Mouse (Mus musculus) lung, embryonic 14.5 days (tissue): ENCODE measurements at regions not wholly inside any gene's neighbourhood (a gene's known extent, or its start where the extent isn't known, plus 50 kb on each side); places are given as distances from the start of the nearest gene placed in this dataset.
"Not testable (repeated sequence)": the region's sequence is repeated elsewhere in the genome, so short reads cannot be mapped to it uniquely, and the experiment has no call there.

ENCODE experiments used
- ATAC-seq: fragments of 200-750 bp; cut with Nextera tagmentation; 2 replicates; pipeline ENCODE4 v1.8.0; 2017; ENCODE audit warnings: mild to moderate bottlenecking, moderate TSS enrichment, moderate library complexity; ENCODE audit not compliant: insufficient read depth
- DNase-seq: peaks from one replicate; pipeline ENCODE4 v3.0.0-alpha.2; 2015
- H3K27ac ChIP-seq: fragments of 300-500 bp; sonication (generic); 2 replicates; pipeline ENCODE4 v1.5.1; 2014; ENCODE audit warnings: low read depth, mild to moderate bottlenecking, moderate library complexity
- H3K27me3 ChIP-seq: fragments of 300-500 bp; sonication (generic); 2 replicates; pipeline ENCODE4 v1.6.1; 2014; ENCODE audit warnings: low read length, control low read depth; ENCODE audit not compliant: insufficient read depth
- H3K36me3 ChIP-seq: fragments of 300-500 bp; sonication (generic); 2 replicates; pipeline ENCODE4 v1.6.1; 2014; ENCODE audit warnings: control low read depth; ENCODE audit not compliant: insufficient read depth
- H3K4me1 ChIP-seq: fragments of 300-500 bp; sonication (generic); 2 replicates; pipeline ENCODE4 v1.6.1; 2014; ENCODE audit warnings: antibody characterized with exemption, control low read depth; ENCODE audit not compliant: insufficient read depth
- H3K4me2 ChIP-seq: fragments of 300-500 bp; sonication (generic); 2 replicates; pipeline ENCODE4 v1.6.1; 2014; ENCODE audit warnings: mild to moderate bottlenecking
- H3K4me3 ChIP-seq: fragments of 300-500 bp; sonication (generic); 2 replicates; pipeline ENCODE4 v1.5.1; 2014; ENCODE audit warnings: low read depth, low read length
- H3K9ac ChIP-seq: fragments of 300-500 bp; sonication (generic); 2 replicates; pipeline ENCODE4 v1.6.1; 2014
- H3K9me3 ChIP-seq: fragments of 300-500 bp; sonication (generic); 2 replicates; pipeline ENCODE4 v1.6.1; 2016; ENCODE audit warnings: low read depth, low read length, control low read depth
- CTCF ChIP-seq: IDR thresholded peaks from 2 replicates; pipeline ENCODE4 v1.5.1; 2016; ENCODE audit warnings: antibody characterized with exemption, low read depth
- WGBS: fragments of 180-500 bp; shearing (Covaris S2); extraction: QIAGEN DNeasy Blood & Tissue Kit; methylation state at CpG from one replicate; pipeline ENCODE4 v1.1.7; 2014; 5-methylcytosine and 5-hydroxymethylcytosine counted together

- no peaks in the 10 kb centered on the region for H3K9me3 ChIP-seq
- no peak overlapping the region for H3K4me3 ChIP-seq
- H3K9ac ChIP-seq, result no peak overlapping the region
- ATAC-seq (no peak), DNase-seq (no peak)
- H3K27me3 ChIP-seq, result no peaks in the 10 kb centered on the region
- WGBS, result 36% methylated on average over 3 of the region's 3 CpGs
- no peak overlapping the region for H3K27ac ChIP-seq
- H3K36me3 ChIP-seq, result no peaks in the 10 kb centered on the region
- no peak for TF ChIP-seq CTCF
- no peak overlapping the region for H3K4me2 ChIP-seq
- no peaks in the 10 kb centered on the region for H3K4me1 ChIP-seq
These were observed 187.6 kb downstream of the Basp1 start for GRCm38 (mm10) chr15:25225936-25226335.

DNA sequence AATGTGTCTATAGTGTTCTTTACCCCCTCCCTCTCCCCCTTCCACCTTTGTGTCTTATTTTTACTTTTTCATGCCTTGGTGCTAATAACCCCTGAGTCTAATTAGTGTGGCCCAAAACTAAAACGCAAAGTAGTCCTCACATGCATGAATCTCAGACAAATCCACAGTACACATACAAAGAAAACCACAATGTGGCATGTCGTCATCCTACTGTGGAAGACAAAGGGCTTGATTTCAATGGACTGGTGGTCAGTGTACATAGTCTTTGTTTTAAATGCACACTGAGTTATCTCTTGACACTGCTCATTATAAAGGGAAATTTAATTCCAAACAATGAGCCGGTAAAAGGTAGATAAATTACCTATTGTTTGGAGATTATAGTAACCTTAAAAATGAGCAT lies 188.1 kb downstream of the Basp1 start:
- no peaks in the 10 kb centered on the region for H3K9me3 ChIP-seq
- no peak for TF ChIP-seq CTCF
- DNase-seq (no peak), ATAC-seq (no peak)
- no peaks in the 10 kb centered on the region for H3K36me3 ChIP-seq
- H3K27me3 ChIP-seq, result no peaks in the 10 kb centered on the region
- H3K4me2 ChIP-seq, result no peak overlapping the region
- WGBS, result 63% methylated on average over 3 of the region's 3 CpGs
- H3K4me1 ChIP-seq, result no peaks in the 10 kb centered on the region
- H3K9ac ChIP-seq, result no peak overlapping the region
- no peak overlapping the region for H3K27ac ChIP-seq
- H3K4me3 ChIP-seq, result no peak overlapping the region

DNA sequence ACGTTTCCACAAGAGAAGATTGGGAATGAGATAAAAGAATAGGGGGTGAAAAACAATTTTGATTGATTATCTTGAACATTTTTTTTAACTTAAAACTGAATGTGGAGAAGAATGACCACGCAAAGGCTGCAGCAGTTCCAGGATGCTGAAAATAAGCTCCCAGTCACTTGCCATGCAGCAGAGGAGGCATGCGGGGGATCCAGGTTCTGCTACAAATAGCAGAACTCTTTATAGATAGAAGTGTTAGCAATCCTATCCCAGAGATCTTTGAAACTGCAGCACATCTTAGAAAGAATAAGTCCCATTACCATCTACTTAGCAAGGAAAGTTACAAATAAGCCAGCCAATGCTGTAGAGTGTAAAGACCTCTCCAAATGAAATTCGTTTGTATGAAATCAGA lies 191.8 kb downstream of the Basp1 start:
- H3K27ac ChIP-seq, result no peak overlapping the region
- H3K4me3 ChIP-seq, result no peak overlapping the region
- TF ChIP-seq CTCF, result no peak
- ATAC-seq, result no peak
- no peaks in the 10 kb centered on the region for H3K9me3 ChIP-seq
- DNase-seq, result no peak
- H3K27me3 ChIP-seq, result no peaks in the 10 kb centered on the region
- no peaks in the 10 kb centered on the region for H3K36me3 ChIP-seq
- WGBS, result 75% methylated on average over 4 of the region's 4 CpGs
- H3K4me1 ChIP-seq, result no peaks in the 10 kb centered on the region
- H3K9ac ChIP-seq, result no peak overlapping the region
- H3K4me2 ChIP-seq, result no peak overlapping the region

GRCm38 (mm10) chr15:25216375-25216774 lies 197.2 kb downstream of the Basp1 start:
- H3K9me3 ChIP-seq, result no peaks in the 10 kb centered on the region
- no peak overlapping the region for H3K4me2 ChIP-seq
- ATAC-seq (no peak), DNase-seq (no peak)
- no peaks in the 10 kb centered on the region for H3K4me1 ChIP-seq
- no peaks in the 10 kb centered on the region for H3K27me3 ChIP-seq
- no peak for TF ChIP-seq CTCF
- WGBS, result 57% methylated on average over 1 of the region's 1 CpGs
- no peak overlapping the region for H3K9ac ChIP-seq
- H3K27ac ChIP-seq, result no peak overlapping the region
- no peak overlapping the region for H3K4me3 ChIP-seq
- no peaks in the 10 kb centered on the region for H3K36me3 ChIP-seq

- no peak for ATAC-seq
- no peak overlapping the region for H3K4me3 ChIP-seq
- no peak overlapping the region for H3K4me2 ChIP-seq
- H3K9ac ChIP-seq, result no peak overlapping the region
- no peak for DNase-seq
- WGBS, result 78% methylated on average over 3 of the region's 3 CpGs
- H3K36me3 ChIP-seq, result no peaks in the 10 kb centered on the region
- no peak for TF ChIP-seq CTCF
- no peaks in the 10 kb centered on the region for H3K9me3 ChIP-seq
- H3K4me1 ChIP-seq, result no peaks in the 10 kb centered on the region
- no peaks in the 10 kb centered on the region for H3K27me3 ChIP-seq
- no peak overlapping the region for H3K27ac ChIP-seq
These were observed 211.5 kb downstream of the Basp1 start for GRCm38 (mm10) chr15:25202097-25202496.

GRCm38 (mm10) chr15:25200249-25200648 lies 213.3 kb downstream of the Basp1 start:
- not testable (repeated sequence) for H3K27ac ChIP-seq, H3K9me3 ChIP-seq, H3K27me3 ChIP-seq, DNase-seq, H3K4me1 ChIP-seq, H3K36me3 ChIP-seq, ATAC-seq, H3K4me2 ChIP-seq, H3K9ac ChIP-seq, H3K4me3 ChIP-seq
- WGBS, result 93% methylated on average over 23 of the region's 23 CpGs

GRCm38 (mm10) chr15:25187881-25188326 lies 225.7 kb downstream of the Basp1 start:
- H3K9me3 ChIP-seq, result no peaks in the 10 kb centered on the region
- no peak for ATAC-seq
- no peak overlapping the region for H3K4me3 ChIP-seq
- H3K27ac ChIP-seq, result no peak overlapping the region
- no peak for DNase-seq
- no peak overlapping the region for H3K9ac ChIP-seq
- TF ChIP-seq CTCF, result no peak
- 68% methylated on average over 2 of the region's 2 CpGs for WGBS
- no peak overlapping the region for H3K4me2 ChIP-seq
- H3K27me3 ChIP-seq, result no peaks in the 10 kb centered on the region
- no peaks in the 10 kb centered on the region for H3K4me1 ChIP-seq
- no peaks in the 10 kb centered on the region for H3K36me3 ChIP-seq

- Histone ChIP-seq H3K9ac (no peak overlapping the region), H3K9me3 (no peaks in the 10 kb centered on the region), H3K36me3 (no peaks in the 10 kb centered on the region), H3K27ac (no peak overlapping the region), H3K4me3 (no peak overlapping the region), H3K4me2 (no peak overlapping the region), H3K27me3 (no peaks in the 10 kb centered on the region), H3K4me1 (no peaks in the 10 kb centered on the region)
- no peak for TF ChIP-seq CTCF
- DNase-seq (peak; percentile 33), ATAC-seq (peak; percentile 68)
- WGBS, result 55% methylated on average over 6 of the region's 6 CpGs
These were observed 240.8 kb downstream of the Basp1 start for GRCm38 (mm10) chr15:25172755-25173154.
